ENCODE assay signal across 14 mouse cellular contexts in the genomic region with DNA sequence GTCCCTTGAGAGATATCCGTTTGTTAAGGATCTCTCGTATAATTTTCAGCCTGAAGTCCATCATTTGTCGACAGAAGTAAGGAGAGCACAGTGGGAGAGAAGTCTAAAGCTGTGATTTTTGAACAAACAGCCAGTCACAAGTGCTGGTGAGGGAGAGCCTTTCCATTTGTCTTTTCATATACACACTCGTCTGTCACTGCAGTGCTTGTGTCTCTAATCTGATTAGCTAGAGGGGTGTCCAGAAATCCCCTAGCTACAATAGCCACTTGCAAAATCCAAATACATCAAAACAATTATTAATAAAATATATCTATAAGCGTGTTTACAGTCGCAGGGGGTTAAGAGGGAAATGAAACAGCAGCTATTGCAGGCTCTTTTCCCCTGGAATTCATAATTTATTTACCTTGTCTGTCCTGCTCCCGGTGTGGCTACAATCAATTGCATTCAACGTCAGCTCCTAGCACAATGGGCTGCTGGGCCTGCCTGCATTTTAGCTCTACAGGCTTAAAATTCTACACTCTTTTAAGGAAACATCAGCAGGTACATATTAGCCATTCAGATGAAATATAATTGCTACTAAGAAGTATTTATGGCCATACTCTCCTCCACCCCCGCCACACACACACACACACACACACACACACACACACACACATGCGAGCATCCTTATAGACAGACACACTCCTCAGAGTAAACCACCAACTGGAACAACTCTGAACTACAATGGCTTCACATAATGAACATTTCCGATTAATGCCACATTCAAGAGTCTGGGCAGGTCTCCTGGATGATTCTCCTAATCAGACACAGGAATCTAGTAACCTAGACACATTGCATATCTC.
"Had no signal": no experiment of that assay in that cellular context is flagged by ENCODE, and none has a peak within 500 bp of the region (broad histone marks: within the 10 kb centered on the region; RNA-seq: fewer than 3 reads in every experiment).

No protein-coding gene starts in this region.

- H3K4me1 ChIP-seq: limb, embryonic 12.5 days; liver, embryonic 13.5 days; lung, embryonic 15.5 days; megakaryocyte, embryonic 14.5 days had no signal

- H3K9ac ChIP-seq: limb, embryonic 12.5 days; liver, embryonic 13.5 days; liver, postnatal 0 days; lung, embryonic 15.5 days had no signal

- H3K27ac ChIP-seq: layer of hippocampus, adult 2 months; limb, embryonic 12.5 days; liver, embryonic 13.5 days; lung, embryonic 15.5 days; macrophage; stomach, postnatal 0 days had no signal

- H3K9me3 ChIP-seq: limb, embryonic 12.5 days; liver, embryonic 13.5 days; lung, embryonic 15.5 days had no signal

- H3K36me3 ChIP-seq: limb, embryonic 12.5 days; liver, embryonic 13.5 days; lung, embryonic 15.5 days had no signal

- H3K4me2 ChIP-seq: limb, embryonic 12.5 days; liver, embryonic 13.5 days; lung, embryonic 15.5 days had no signal

- H3K27me3 ChIP-seq: limb, embryonic 12.5 days; liver, embryonic 13.5 days; lung, embryonic 15.5 days; megakaryocyte, embryonic 14.5 days had no signal

- H3K4me3 ChIP-seq: layer of hippocampus, adult 2 months; limb, embryonic 12.5 days; liver, embryonic 13.5 days; lung, embryonic 15.5 days; megakaryocyte, embryonic 14.5 days had no signal

- DNase-seq: kidney, adult 11 months; kidney, postnatal 10 days; kidney, postnatal 4 days; liver; liver, embryonic 13.5 days; liver, postnatal 0 days; lung, postnatal 14 days; right cerebral cortex, postnatal 25 days had no signal

- ATAC-seq: liver, postnatal 0 days had no signal
